Mouse (Mus musculus): ENCODE results near the gene Upk2.
"Not testable (repeated sequence)": the region's sequence is repeated elsewhere in the genome, so short reads cannot be mapped to it uniquely, and the experiment has no call there.

The Upk2 gene

GRCm38 (mm10) chr9:44410647-44411336 is 44.0 kb downstream of the Upk2 start:
- DNase-seq (ENCODE audit: low spot score in 2 of 2) = no peak

- not testable (repeated sequence) for DNase-seq (ENCODE audit: low spot score in 2 of 2)
Observed at GRCm38 (mm10) chr9:44408693-44409092, 46.1 kb downstream of the Upk2 start.

GRCm38 (mm10) chr9:44407752-44408097 is 47.1 kb downstream of the Upk2 start:
- no peak for DNase-seq (ENCODE audit: low spot score in 2 of 2)

- peak; percentile 87 to 91 for DNase-seq (ENCODE audit: low spot score in 2 of 2)
Observed at GRCm38 (mm10) chr9:44406906-44407751, 47.6 kb downstream of the Upk2 start, which contains the start of the genes Rps25 and Trappc4. Gene Rps25, plus strand, starts transcription at chr9:44407139. Gene Trappc4, minus strand, starts transcription at chr9:44407600.

GRCm38 (mm10) chr9:44405011-44405410 is 49.8 kb downstream of the Upk2 start:
- no peak for DNase-seq (ENCODE audit: low spot score in 2 of 2)

Measured in urinary bladder, postnatal 36 days (tissue).